Mouse (Mus musculus): ENCODE measurements at regions not wholly inside any gene's neighbourhood (a gene's known extent, or its start where the extent isn't known, plus 50 kb on each side); places are given as distances from the start of the nearest gene placed in this dataset.
"Not testable (repeated sequence)": the region's sequence is repeated elsewhere in the genome, so short reads cannot be mapped to it uniquely, and the experiment has no call there.

- in situ Hi-C loops (cut with MboI; ENCODE audit: unreplicated experiment in 2 of 2) = no loop called here
These were observed 54.7 kb upstream of the Usp25 start for GRCm38 (mm10) chr16:76958597-76959392.

DNA sequence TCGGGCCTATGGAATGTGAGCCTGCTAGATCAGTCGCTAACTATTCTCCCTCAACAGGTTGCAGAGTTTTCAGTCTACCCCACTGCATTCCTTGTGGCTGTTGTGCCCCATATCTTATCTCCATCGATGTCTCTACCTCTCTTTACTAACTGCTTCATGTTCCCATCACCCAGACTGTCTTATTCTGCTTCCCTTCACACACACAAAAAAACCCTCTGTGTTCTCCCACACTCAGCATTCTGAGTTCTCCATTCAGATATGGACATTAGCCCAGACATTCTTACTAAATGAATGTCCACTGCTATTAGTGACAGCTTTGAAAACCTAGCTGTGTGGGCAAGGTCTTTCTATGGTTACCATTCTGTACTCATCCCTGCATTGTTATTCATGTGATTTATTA lies 56.0 kb upstream of the Usp25 start:
- in situ Hi-C loops (cut with MboI; ENCODE audit: unreplicated experiment in 2 of 2) = no loop called here

DNA sequence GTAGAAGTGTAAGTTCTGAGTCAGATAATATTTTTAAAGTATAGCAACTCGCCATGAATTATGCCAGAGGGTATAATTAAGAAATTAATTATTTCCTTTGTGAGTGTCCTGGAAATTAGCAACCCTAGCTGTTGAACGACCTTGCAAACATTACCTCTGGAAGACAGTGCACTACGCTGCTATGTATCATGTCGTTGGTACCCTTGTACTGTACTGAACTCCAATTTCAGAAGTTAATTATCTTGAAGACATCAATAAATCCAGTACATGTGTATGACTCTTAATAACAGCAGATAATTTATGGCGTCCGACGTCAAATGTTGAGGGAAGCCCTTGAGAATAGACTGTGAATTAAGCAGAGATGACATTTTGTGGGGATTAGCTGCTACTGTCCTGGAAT lies 56.4 kb upstream of the Usp25 start:
- in situ Hi-C loops (cut with MboI; ENCODE audit: unreplicated experiment in 2 of 2) = no loop called here

DNA sequence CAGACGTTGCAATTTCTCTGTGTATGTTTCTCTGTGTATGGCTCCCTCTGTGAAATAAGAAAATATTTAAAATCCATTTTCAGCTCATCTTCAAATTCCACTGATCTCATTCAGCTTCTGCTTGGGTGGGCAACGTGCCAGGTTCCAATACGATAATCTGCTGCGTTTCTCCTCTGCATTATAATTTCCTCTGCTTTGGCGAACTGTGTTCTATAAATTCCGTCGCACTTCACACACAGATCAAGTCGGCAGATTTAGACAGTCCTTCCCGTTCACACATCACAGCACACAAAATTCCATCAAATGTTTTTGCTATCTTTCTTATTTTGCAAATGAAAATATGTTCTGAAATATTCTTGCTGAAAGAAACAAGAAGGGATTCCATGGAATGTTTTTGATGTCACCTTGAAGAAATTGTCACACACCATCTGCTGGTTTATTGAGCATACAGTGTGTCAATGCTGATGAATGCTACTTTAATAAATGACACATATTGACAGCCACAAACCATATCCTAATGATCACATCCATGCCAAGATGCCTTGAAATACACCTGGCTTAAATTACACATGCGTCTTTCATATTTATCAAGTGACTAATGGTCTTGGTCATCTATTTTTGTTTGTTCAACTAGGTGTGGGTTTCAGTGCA lies 62.5 kb upstream of the Usp25 start:
- in situ Hi-C loops (cut with MboI; ENCODE audit: unreplicated experiment in 2 of 2) = no loop called here

DNA sequence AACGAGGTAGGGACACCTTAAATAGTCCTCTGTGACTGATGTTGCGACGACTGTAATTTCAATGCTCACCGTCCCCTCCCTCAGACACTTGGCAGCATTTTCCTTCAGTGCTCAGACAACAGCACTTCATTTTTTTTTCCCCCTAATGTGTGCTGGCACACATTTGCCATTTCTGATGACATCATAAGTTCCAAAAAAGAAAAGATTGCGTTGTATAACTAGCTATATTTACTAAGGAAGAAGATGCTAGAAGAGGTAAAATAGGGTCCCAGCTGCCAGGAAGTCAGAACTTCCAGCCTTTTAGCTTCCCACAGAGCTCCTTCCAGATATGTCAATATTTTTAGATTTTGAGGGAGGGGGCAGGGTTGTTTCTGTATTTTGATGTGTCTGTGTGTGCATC lies 66.5 kb upstream of the Usp25 start:
- in situ Hi-C loops (cut with MboI; ENCODE audit: unreplicated experiment in 2 of 2) = no loop called here

- in situ Hi-C loops (cut with MboI; ENCODE audit: unreplicated experiment in 2 of 2) = no loop called here
These were observed 75.4 kb upstream of the Usp25 start for GRCm38 (mm10) chr16:76938128-76938527.

GRCm38 (mm10) chr16:76927901-76928300 lies 85.6 kb upstream of the Usp25 start:
- in situ Hi-C loops (cut with MboI; ENCODE audit: unreplicated experiment in 2 of 2) = no loop called here

DNA sequence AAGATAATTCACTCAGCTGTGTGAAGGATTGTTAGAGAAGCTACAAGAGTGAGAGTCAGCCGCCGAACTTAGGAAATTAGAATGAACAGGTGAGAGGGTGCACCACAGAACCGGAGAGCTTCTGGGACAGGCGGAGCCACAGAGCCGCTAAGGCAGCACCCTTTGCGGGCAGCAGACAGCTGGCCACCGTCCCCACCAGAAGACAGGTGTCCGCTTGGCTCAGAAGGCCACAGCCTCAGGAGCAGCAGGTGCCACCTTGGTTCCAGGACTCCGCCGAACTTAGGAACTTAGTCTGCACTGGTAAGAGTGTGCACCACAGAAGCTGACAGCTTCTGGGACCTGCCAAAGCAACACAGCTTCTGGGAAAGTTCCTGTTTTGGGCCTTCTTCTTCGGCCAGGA lies 93.4 kb upstream of the Usp25 start:
- in situ Hi-C loops (cut with MboI; ENCODE audit: unreplicated experiment in 2 of 2) = not testable (repeated sequence)

DNA sequence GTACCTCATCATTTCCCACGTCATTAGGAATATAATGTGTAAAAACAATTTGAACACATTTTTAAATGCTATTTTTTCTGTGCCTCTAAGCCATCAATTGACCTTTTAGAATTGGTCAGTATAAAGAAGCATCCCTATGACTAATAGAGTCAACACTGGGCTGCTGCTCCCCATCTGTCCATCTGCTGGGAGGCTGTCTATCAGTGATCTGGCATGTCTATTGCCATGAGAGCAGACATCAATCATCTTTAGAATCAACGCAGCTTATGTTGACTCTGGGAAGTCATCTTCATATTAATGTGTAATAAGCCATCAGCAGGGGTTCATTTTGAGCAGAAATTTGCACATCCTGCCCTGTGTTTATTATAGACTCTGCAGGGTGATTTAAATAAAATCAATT lies 94.9 kb upstream of the Usp25 start:
- in situ Hi-C loops (cut with MboI; ENCODE audit: unreplicated experiment in 2 of 2) = no loop called here

DNA sequence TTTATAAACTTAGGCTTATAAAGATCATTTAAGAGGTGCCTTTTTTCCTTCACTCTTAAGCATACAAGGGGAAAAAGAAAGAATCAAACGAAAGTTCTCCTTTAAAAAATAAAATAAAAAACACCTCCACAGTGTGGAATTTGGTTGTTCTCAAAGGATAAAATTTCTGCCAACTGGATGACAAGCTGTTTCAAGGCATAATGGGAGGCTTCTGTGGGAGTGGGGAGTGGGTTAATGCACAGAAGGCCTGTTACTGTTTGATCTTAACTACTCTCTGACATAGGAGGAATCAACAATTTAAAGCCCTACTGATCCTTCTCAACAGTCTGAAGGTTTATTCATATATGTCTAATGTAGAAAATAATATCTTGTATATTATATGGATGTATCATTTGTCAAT lies 99.2 kb upstream of the Usp25 start:
- in situ Hi-C loops (cut with MboI; ENCODE audit: unreplicated experiment in 2 of 2) = no loop called here

DNA sequence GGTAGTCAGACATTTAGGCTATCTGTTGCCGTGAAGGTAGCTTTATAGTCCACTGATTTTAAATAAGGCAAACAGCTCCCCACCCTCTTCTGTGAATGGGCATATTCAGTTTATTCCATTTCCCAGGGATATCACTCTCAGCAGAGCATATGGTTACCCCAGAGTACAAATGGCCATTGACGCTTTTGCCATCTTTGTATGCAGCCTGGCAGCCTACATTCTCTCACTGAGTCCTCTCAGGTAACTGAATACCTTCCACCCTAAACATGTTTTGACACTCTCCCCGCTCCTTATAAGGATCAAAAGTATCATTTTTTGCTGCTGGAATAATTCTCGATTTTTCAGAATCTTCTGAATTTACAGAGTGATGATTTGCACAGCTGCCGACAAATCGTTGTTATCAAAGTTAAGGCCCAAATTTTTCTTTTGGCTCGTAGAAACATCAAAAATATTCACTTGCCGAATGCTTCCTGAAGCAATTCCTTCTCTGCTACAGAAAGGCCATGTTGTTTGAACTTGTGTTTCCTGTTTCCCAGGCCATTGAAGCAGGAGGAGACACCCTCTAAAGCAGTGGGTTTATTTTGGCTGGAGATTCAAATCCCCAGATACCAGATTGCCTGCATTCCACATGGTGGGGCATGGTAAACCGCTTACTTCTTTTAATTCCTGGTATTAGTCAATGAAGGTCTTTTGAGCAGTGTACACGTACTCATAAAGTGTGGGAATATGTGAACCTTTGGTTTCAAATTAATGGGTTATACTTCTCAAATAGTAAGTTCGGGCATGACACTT lies 108.1 kb upstream of the Usp25 start:
- in situ Hi-C loops (cut with MboI; ENCODE audit: unreplicated experiment in 2 of 2) = loop anchor here in 1 of 2 experiments (10.0 kb wide), 1 partner anchor 1561 kb away; no protein-coding TSS in a partner anchor

GRCm38 (mm10) chr16:76899083-76899482 lies 114.4 kb upstream of the Usp25 start:
- in situ Hi-C loops (cut with MboI; ENCODE audit: unreplicated experiment in 2 of 2) = loop anchor here (5.0 to 10.0 kb wide), 8 partner anchors 534 to 1554 kb away; no protein-coding TSS in a partner anchor

DNA sequence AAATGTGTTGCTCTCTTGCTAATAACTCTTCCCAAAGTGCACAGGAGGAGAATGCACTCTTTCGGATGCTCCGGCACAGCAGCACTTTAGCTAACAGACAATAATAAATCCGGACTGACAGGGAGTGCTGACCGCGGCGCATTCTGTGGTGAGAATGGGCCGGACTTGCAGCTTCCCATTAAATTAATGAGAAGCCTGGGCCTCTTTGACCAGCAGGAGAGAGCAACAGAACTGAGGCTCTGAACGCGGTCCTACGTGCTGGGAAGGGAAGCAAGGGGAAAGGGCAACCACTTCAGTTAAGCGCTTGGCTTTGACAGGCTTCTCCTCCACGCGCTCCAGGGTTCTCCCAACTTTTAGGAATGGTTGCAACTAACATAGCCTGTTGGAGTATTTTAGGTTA lies 117.2 kb upstream of the Usp25 start:
- in situ Hi-C loops (cut with MboI; ENCODE audit: unreplicated experiment in 2 of 2) = loop anchor here (5.0 to 10.0 kb wide), 8 partner anchors 532 to 1552 kb away; no protein-coding TSS in a partner anchor

- in situ Hi-C loops (cut with MboI; ENCODE audit: unreplicated experiment in 2 of 2) = loop anchor here (5.0 to 10.0 kb wide), 8 partner anchors 531 to 1551 kb away; no protein-coding TSS in a partner anchor
These were observed 117.7 kb upstream of the Usp25 start for GRCm38 (mm10) chr16:76895781-76896180.

DNA sequence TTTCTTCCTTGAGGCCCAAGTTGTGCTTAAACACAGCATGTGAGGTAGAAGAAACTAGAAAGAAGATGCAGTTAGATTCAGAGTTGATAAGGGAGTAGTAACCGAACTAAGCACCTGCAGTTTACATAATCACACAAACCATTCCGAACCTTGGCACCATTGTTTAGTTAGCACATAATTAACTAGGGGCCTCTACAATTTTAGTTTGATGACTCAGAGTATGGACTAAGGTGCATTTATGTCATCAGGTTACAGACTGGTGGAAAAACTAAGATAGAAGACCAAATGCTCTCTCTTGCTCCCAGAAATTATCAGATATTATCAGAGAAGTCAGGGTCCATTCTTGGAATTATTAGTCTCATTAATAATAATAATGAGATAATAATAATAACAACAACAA lies 134.9 kb upstream of the Usp25 start:
- in situ Hi-C loops (cut with MboI; ENCODE audit: unreplicated experiment in 2 of 2) = no loop called here

- in situ Hi-C loops (cut with MboI; ENCODE audit: unreplicated experiment in 2 of 2) = no loop called here
These were observed 138.0 kb upstream of the Usp25 start for GRCm38 (mm10) chr16:76875397-76876018.

DNA sequence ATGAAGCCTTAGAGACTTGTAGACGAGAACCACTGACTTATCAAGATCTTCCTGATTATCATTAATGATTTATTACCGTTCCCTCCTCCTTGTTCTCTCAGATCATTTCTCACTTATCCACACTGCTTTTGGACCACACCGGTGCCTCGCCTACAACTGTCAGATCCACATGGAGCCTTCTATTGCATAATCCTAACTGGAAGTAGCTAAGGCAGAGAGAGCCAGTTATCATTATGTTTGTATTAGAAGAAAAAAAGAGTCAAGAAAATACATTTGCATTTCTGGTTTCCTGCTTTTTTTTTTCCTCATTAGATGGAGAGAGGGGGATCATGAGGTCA lies 147.1 kb upstream of the Usp25 start:
- in situ Hi-C loops (cut with MboI; ENCODE audit: unreplicated experiment in 2 of 2) = no loop called here

- in situ Hi-C loops (cut with MboI; ENCODE audit: unreplicated experiment in 2 of 2) = no loop called here
These were observed 147.6 kb upstream of the Usp25 start for GRCm38 (mm10) chr16:76865731-76866464.

- in situ Hi-C loops (cut with MboI; ENCODE audit: unreplicated experiment in 2 of 2) = no loop called here
These were observed 149.1 kb upstream of the Usp25 start for GRCm38 (mm10) chr16:76864392-76864791.

- in situ Hi-C loops (cut with MboI; ENCODE audit: unreplicated experiment in 2 of 2) = no loop called here
These were observed 157.7 kb upstream of the Usp25 start for GRCm38 (mm10) chr16:76855797-76856196.
